Mouse (Mus musculus) spleen, adult 2 months (tissue): ENCODE data around the gene Vps72.
A peak's percentile ranks its signal among the peaks of the same experiment; 100 is the strongest.

Experiments
- CTCF ChIP-seq: fragments of 200-500 bp; IDR thresholded peaks from 2 replicates; pipeline ENCODE4 v1.5.1; 2011; ENCODE audit warnings: mild to moderate bottlenecking, inconsistent platforms; ENCODE audit not compliant: insufficient read depth, insufficient read length, insufficient replicate concordance; ENCODE audit errors: extremely low read depth
- POLR2A ChIP-seq: fragments of 200-500 bp; IDR thresholded peaks from 2 replicates; pipeline ENCODE4 v1.6.1; 2011; ENCODE audit warnings: low read depth, low read length, inconsistent platforms

DNA sequence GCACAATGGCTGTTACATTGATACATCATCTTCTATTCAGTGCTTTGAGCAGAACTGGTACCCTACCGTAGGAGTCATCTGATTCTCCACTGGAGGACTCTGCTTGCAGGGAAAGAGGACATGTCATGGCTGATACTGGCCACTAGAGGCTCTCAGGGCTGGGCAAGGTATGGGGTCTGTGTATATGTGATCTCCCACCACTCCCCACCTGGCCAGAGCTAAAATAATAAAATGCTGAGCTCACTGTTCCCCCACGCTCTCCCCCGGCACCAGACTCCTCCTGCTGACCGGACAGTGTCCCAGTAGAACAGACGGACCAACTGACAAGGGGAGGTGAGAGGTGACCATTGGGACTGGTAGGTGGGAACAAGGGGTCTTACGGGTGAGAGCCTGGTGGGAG, 13.4 kb downstream of the Vps72 start, which contains the start of gene Tmod4:
- TF ChIP-seq POLR2A (no peak), CTCF (peak; percentile 30; the same call in 1 of the 2 replicates)
